Mouse (Mus musculus): ENCODE results near the gene Car5a.

The Car5a gene

GRCm38 (mm10) chr8:121935341-121936294 is 9.1 kb downstream of the Car5a start:
- in situ Hi-C loops (cut with MboI; ENCODE audit: low sequenced_read_pairs) = loop anchor here (25.0 kb wide), 1 partner anchor 348 kb away; the partner anchor contains the start of genes Fbxo31 and Map1lc3b

GRCm38 (mm10) chr8:121934923-121935322 is 9.8 kb downstream of the Car5a start:
- in situ Hi-C loops (cut with MboI; ENCODE audit: low sequenced_read_pairs) = loop anchor here (25.0 kb wide), 1 partner anchor 348 kb away; the partner anchor contains the start of genes Fbxo31 and Map1lc3b

- in situ Hi-C loops (cut with MboI; ENCODE audit: low sequenced_read_pairs) = loop anchor here (25.0 kb wide), 1 partner anchor 347 kb away; the partner anchor contains the start of genes Fbxo31 and Map1lc3b
These were observed 10.2 kb downstream of the Car5a start for GRCm38 (mm10) chr8:121934506-121934905.

DNA sequence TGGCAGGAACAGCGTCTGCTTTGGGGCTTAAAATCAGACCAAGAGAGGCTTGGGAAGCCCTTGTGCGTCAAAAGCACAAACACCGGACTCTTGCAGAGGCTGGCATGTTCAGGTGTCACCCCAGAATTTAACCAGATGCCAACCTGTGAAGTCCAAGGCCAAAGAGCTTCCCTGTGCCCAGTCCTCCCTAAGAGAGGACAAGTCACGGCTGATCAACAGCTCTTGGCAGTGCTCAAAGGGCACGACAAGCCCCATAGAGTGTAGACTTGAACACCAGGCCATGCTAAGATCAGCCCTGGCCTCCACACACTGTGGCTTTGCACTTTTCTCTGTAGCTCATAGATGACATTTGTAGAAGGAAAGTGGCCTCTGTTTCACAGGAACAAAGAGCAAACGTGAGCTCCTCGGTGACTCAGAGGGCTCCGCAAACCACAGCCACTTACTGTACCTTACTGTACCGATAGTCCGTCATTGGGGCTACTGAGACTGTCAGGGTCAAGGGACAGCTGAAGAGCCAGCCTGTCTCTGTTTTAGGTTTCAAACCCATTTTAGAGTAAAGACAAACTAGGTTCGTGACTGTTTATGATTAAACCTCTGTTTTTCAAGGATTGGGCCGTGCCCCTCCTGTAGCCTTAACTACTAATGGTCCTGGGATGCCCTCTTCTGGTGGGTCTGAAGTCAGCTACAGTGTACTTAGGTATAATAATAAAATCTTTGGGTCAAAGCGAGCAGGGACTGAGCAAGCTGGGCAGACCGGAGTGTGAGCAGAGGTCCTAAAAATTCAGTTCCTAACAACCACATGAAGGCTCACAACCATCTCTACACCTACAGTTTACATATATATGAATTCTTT is 11.8 kb downstream of the Car5a start:
- in situ Hi-C loops (cut with MboI; ENCODE audit: low sequenced_read_pairs) = loop anchor here (25.0 kb wide), 1 partner anchor 346 kb away; the partner anchor contains the start of genes Fbxo31 and Map1lc3b

DNA sequence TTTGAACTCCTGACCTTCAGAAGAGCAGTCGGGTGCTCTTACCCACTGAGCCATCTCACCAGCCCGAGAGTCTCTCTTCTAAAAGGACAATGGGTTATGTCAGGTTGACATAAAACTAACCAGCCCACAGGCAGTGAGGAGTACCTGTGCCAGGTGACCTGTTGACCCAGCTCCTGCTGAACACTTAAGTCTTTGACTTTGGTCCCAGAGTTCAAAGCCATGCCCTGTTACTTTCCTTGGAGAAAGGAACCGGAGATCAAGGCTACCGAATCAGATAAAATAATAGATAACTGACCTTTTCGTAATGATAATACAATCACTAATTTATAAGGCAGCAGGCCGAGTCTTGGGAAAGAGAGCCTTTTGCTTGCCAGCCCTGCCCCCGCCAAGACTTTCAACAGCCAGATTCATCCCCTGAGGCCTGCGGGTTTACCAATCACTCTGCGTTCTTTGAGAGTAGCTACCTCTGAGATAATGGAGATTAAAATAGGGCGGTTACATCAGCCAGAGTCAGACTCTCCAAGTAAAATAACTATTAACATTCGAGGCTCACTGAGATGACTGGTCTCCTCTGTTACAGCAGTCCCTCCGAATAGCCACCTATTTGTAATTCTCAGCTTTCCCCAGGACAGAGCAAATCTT is 12.6 kb downstream of the Car5a start:
- in situ Hi-C loops (cut with MboI; ENCODE audit: low sequenced_read_pairs) = loop anchor here (25.0 kb wide), 1 partner anchor 345 kb away; the partner anchor contains the start of genes Fbxo31 and Map1lc3b

DNA sequence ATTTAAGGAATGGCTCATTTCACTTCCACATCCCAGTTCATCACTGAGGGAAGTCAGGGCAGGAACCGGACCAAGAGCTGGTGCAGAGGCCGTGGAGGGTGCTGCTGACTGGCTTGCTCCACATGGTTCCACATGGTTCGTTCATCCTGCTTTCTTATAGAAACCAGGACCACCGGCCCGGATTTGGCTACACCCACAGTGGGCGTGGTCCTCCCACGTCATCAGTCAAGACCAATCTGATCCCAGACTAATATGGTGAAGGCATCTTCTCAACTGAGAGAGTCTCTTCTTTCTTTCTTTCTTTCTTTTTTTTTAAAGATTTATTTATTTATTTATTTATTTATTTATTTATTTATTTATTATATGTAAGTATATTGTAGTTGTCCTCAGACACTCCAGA is 13.1 kb downstream of the Car5a start:
- in situ Hi-C loops (cut with MboI; ENCODE audit: low sequenced_read_pairs) = loop anchor here (25.0 kb wide), 1 partner anchor 344 kb away; the partner anchor contains the start of genes Fbxo31 and Map1lc3b

GRCm38 (mm10) chr8:121930047-121930446 is 14.7 kb downstream of the Car5a start:
- in situ Hi-C loops (cut with MboI; ENCODE audit: low sequenced_read_pairs) = loop anchor here (25.0 kb wide), 1 partner anchor 343 kb away; the partner anchor contains the start of genes Fbxo31 and Map1lc3b

- in situ Hi-C loops (cut with MboI; ENCODE audit: low sequenced_read_pairs) = loop anchor here (10.0 to 25.0 kb wide), 2 partner anchors 73 to 340 kb away; partner anchors contain the start of genes Fbxo31 and Map1lc3b
These were observed 17.4 kb downstream of the Car5a start for GRCm38 (mm10) chr8:121927316-121927715.

DNA sequence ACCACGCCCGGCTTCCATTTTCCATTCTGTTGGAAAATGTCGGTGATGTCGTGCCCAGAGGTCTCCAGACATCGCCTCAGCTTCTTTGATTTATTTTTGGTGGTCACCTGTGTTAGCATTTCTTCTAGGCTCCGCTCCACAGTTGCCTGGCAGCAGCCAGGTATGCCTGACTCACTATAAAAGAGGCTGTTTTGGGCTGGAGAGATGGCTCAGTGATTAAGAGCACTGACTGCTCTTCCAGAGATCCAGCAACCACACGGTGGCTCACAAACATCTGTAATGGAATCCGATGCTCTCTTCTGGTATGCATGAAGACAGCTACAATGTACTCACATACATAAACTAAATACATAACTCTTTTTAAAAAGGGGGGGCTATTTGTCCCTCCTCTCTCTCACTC is 18.4 kb downstream of the Car5a start:
- in situ Hi-C loops (cut with MboI; ENCODE audit: low sequenced_read_pairs) = loop anchor here (10.0 to 25.0 kb wide), 2 partner anchors 71 to 339 kb away; partner anchors contain the start of genes Fbxo31 and Map1lc3b

DNA sequence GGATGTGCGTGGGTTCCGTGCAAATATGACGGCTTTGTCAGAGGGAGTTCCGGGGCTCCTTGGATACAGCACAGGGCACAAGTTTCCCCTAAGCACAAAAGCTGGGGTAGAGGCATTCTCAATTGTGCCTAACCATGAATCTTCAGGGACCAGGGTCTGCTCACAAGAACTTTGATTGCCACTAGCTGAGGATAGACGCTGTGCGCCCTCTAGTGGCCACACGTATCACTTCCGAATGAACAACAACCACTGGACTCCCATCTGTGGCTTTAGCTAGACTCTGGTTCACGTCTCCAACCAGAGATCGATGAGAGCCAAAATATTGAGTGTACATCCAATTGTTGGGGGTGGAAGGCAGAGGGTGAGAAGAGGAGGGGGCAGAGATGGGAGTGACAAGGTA is 19.1 kb downstream of the Car5a start:
- in situ Hi-C loops (cut with MboI; ENCODE audit: low sequenced_read_pairs) = loop anchor here (10.0 to 25.0 kb wide), 2 partner anchors 71 to 338 kb away; partner anchors contain the start of genes Fbxo31 and Map1lc3b

- in situ Hi-C loops (cut with MboI; ENCODE audit: low sequenced_read_pairs) = loop anchor here (10.0 to 25.0 kb wide), 2 partner anchors 70 to 337 kb away; partner anchors contain the start of genes Fbxo31 and Map1lc3b
These were observed 20.0 kb downstream of the Car5a start for GRCm38 (mm10) chr8:121924681-121925080.

DNA sequence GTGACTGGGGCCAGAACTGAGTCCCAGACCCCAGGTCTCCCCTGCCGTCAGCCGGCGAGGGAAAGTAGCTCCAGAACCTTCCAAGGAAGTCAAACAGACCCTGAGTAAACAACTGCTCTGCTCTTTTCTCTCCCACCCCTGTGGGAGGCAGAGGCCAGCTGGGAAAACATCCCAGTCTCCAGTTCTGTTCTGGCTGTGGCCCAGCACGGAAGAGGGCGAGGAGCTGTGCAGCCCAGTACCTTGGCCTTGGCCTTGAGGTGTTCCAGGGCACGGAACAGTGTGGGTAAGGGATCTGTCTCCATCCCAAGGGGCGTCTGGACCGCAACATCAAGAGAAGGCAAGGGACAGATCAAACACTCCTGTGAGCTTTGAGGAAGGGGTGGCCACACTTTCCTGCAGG is 22.6 kb downstream of the Car5a start:
- in situ Hi-C loops (cut with MboI; ENCODE audit: low sequenced_read_pairs) = loop anchor here (10.0 kb wide), 1 partner anchor 67 kb away; no protein-coding TSS in a partner anchor

DNA sequence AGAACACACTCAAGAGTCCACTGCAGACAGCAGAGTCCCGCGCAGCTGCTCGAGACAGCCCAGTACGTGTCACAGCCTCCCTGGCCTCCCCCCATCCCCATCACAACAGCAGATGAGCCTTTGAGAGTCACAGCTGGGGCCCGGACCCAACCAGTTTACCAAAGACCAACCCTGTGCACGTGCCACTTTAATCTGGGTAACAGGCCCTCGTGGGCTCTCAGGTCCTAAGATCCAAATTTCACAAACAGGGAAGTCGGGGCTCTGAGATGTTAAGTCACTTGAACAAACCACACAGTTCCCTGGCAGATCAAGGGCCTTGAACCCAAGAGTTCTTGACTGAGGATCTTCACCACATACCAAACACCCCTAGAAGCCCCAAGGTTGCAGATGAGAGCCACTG is 23.1 kb downstream of the Car5a start:
- in situ Hi-C loops (cut with MboI; ENCODE audit: low sequenced_read_pairs) = loop anchor here (10.0 kb wide), 1 partner anchor 67 kb away; no protein-coding TSS in a partner anchor

DNA sequence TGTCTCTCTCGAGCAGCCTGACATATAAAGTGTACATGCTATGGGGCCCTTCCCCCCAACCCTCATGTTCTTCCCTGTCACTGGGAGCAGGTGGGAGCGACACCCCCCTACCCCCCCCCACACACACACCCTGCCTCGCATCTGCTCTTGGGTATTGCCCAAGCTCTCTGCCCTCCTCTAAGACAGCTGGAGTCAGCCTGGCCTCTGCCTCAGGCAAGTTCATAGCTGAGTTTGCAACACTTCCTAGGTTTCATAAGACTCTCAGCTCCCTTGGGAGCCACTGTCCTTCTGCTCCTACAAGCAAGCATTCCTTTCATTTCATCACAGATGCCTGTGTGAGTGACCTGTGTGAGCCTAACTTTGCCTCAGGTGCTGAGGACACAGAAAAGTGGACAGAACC is 25.0 kb downstream of the Car5a start:
- in situ Hi-C loops (cut with MboI; ENCODE audit: low sequenced_read_pairs) = loop anchor here (10.0 kb wide), 1 partner anchor 65 kb away; no protein-coding TSS in a partner anchor

GRCm38 (mm10) chr8:121919158-121919557 is 25.5 kb downstream of the Car5a start:
- in situ Hi-C loops (cut with MboI; ENCODE audit: low sequenced_read_pairs) = no loop called here

- in situ Hi-C loops (cut with MboI; ENCODE audit: low sequenced_read_pairs) = no loop called here
These were observed 31.3 kb downstream of the Car5a start for GRCm38 (mm10) chr8:121913378-121913777.

GRCm38 (mm10) chr8:121912831-121913230 is 31.9 kb downstream of the Car5a start:
- in situ Hi-C loops (cut with MboI; ENCODE audit: low sequenced_read_pairs) = no loop called here

- in situ Hi-C loops (cut with MboI; ENCODE audit: low sequenced_read_pairs) = no loop called here
These were observed 32.7 kb downstream of the Car5a start for GRCm38 (mm10) chr8:121911987-121912386.

- in situ Hi-C loops (cut with MboI; ENCODE audit: low sequenced_read_pairs) = no loop called here
These were observed 33.3 kb downstream of the Car5a start for GRCm38 (mm10) chr8:121911400-121911799.

DNA sequence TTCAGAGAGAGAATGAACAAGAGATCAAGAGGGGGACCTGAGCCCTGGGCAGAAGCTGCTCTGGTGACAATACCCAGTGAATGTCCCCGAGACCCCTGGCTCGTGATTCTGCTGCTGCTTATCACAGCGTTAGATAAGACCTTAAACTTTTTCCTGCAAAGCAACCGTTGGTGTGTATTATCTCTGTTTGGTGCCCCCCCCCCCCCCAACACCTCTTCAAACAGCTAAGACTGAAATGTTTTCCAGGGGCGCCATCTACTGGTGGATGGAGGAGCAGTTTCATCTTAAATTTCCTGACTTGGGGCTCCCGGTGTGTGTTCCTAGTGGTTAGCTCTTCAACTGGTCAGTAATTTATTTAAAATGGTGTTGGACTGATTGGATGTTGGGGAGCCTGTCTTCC is 35.0 kb downstream of the Car5a start:
- in situ Hi-C loops (cut with MboI; ENCODE audit: low sequenced_read_pairs) = no loop called here
